Mouse (Mus musculus) retina, adult 2 months (tissue): ENCODE results near the gene Eif3k.

Source experiments
- DNase-seq: peaks from one replicate; pipeline ENCODE4 v3.0.0-alpha.2; 2012; ENCODE audit warnings: low read depth, low spot score

Gene Eif3k

DNA sequence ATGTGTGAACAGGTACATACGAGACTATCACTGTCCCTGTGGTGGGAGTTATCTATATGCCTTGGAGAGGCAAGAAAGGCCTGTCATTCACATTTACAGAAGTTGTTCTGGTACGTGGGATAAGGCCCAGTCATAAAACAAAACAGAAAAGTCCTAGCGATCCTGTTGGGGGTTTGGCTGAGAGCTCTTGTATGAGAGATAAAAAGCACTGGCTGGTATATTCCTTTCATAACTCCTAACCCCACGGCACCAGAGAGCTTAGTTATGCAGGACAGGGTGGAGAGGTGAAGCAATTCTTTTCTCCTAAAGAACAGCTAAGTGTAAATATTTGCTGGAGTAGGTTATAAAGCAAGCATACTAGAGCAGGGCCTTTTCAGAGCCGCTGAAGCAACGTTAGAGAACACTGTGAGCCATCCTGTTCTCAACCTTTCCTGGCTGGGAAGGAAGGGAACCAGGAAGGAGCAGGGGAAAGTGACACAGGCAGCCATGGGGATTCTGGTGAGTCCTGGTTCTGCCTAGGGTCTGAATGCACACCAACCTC, 22.1 kb downstream of the Eif3k start:
- no peak for DNase-seq

DNA sequence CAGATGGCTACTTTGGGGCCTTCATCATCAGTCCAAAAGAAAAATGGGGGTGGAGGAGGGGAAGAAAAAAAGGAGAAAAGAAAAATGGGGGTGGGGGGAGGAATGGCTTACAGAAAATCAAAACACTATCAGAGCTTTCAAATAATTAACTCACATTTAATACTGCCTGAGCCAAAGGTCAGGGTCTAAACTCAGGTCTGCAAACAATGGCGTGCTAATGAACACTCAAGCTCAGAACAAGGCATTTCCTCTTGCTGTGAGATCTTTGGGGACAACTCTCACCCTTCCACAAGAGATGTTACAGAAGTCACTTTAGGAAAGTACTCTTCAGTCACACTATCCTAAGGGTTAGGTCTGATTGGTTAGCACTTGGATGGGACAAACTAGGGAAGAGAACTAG, 22.9 kb downstream of the Eif3k start:
- no peak for DNase-seq

DNA sequence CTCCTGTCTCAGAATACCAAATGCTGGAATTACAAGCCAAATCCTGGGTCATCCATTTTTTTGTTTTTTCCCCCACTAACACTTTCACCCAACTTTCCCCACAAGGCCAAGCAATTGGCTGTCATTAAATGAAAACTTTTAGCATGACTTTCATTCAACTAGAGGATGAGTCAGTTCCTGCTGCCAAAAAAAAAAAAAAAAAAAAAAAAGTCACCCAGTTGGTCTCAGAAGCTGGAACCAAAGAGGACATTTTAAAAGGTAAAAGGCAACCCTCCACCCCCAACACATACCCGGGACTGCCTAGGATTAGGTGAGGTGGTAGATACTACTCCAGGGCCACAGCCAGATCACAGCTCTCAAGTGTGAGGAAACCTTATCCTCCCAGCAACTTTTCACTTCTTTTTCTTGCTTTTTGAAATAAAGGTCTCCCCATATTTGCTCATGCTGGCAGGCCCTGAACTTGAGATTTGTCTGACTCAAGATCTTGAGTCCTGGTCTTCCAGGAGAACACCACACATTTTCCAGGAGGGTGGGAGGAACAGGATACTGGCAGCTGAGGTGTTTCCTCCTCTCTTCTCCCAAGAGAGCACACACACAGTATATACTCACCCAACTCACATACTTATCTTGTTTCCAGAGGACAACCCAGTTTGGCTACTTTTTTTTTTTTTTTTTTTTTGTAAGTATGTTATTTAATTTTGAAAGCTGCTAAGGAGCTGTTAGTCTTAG, 23.5 kb downstream of the Eif3k start:
- DNase-seq: no peak

DNA sequence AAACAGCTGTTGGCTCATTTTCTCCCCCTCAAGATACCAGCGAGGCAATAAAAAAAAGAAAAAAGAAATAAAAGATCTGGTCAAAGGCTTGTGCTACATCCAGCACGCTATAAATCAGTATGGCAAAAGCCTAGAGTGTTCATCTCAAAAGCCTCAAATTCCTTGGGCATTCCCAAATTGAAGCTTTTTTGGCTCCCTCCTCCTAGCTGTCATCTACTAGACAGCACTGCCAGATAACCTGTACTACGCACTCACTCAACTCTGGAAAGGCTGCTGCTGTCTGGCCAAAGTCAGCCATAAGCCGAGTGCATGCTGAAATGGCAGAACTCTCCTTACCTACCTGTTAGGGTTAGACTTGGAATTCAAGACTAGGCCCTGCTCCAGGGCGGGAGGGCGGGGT, 24.4 kb downstream of the Eif3k start:
- DNase-seq: no peak

DNA sequence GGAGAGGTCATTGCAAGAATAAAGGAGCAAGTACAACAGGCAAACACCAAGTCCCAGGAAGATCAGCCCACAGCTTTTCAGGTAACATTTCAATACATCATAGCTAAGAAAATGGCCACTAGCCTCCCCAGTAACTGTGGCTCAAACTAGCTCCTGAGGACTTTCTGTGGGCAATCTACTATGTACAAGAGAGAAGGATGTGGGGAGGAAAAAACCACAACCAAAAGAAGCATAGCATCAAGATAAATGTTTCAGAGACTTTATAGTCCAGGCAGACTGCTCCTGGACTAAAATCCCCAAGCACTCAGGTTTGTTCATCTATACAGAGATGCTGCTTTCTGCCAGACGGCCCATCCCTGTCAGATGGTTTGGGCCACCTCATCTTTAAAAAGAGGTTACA, 25.4 kb downstream of the Eif3k start:
- DNase-seq: no peak

DNA sequence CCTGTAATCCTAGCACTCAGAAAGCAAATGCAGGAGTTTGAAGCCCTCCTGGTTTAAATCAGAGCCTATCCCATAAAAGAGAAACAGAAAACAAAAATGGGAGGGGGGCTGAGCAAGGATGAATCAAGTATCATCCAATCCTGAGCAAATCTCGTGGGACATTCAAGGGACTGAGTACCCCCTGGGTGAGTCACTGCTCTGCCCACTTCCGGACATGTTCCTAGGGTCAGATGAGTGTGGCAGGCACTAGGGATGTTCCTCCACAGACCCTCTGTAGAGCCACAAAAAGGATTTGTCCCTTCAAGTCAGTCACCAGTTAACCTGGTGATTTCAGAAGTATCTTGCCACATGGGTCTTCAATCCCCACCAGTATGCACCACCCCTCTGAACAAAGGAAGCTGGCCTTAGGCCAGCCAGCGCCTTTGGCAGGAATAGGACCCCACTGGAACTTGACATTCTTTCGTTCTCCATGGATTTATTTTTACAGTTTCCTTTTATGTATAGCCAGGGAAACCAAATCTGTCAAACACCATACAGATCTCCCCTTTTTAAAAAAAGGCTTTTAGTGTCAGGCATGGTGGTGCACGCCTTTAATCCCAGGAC, 26.3 kb downstream of the Eif3k start:
- DNase-seq: no peak

DNA sequence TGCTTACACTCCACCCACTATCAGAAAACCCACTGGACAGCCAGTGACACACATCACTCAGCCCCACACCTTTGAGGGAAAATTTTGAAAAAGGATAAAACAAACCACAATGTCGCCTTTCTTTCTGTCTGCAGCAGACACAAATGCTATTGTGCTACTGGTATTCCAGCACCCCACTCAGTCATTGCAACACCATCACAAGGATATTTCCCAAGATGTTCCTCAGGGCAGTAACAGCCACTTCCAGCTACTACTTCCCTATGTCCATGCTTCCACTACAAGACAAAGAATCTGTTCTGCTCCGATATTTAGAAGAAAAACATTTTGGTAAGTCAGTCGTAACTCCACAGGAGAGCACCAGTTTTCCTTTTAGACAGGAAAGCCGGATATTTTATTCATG, 26.9 kb downstream of the Eif3k start:
- DNase-seq: no peak

DNA sequence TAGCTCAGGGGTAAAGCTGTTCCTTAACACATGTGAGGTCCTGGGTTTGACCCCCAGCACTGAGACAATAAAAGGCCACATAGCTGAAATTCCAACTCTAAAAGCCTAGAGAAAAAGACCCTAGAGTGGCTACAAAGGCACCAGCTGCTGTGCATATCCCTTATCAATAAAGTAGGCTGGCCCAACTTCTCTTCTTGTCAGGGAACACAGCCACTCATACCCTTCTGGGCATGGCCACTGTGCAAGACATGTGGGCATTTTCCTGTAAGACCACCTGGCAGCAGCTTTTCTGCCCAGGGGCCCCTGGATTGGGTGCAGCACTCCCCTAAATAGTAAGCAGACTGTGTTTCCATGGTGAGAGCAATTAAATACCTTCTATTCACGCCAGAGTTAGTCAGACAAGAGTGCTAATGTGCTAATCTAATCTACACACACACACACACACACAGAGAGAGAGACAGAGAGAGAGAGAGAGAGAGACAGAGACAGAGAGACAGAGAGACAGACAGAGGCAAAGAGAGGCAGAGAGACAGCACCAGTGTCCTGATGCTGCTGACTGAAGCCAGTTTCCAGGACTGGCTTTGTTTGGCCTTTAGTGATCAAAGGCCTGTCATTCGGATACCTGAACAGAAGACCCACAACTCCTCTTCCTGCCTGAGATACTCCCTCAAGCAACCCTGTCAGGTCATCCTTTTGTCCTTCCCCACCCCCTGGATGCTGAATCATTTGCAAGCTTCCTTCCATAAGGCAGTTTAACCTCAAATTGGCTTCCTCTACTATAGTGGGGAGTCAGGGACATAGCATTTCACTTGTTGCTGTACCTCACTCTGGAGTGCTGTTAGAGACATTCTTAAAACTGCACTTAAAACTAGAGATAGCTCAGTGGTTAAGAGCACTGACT, 27.9 kb downstream of the Eif3k start:
- DNase-seq: no peak

DNA sequence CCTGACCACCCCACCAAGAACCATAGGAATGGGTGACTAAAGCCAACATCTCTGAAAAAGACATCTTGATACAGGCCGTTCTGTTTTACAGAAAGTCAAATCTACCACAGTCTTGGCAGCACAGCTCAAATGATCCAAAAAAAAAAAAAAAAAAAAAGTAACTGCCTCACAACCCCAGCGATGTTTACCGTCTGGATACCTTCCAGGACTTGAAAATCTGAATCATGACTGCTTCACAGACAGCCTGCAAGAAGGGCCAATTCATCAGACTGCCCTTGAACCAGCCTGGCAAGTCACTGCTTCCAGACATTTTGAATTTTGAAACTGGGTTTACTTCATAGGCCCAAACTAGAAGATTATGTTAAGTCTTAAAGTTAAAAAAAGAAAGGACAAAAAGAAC, 28.9 kb downstream of the Eif3k start:
- DNase-seq: no peak

DNA sequence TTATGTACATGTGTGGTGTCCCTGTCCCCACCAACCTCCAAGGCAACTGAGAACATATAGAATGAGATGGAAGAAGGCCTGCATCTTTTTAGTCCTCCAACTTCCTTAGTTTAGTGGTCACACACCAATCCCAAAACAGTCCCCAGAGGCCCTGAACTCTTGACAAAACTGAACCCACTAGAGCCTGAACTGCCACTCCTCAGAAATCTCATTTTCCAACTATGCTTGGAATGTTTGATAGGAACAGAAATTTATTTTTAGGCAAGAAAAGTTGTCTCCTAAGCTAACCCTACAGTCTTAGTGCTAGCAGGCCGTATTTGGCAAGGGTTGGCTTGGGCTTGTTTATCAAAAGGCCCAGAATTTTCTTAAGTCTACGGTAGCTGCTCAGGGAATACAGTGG, 29.9 kb downstream of the Eif3k start:
- DNase-seq: no peak

DNA sequence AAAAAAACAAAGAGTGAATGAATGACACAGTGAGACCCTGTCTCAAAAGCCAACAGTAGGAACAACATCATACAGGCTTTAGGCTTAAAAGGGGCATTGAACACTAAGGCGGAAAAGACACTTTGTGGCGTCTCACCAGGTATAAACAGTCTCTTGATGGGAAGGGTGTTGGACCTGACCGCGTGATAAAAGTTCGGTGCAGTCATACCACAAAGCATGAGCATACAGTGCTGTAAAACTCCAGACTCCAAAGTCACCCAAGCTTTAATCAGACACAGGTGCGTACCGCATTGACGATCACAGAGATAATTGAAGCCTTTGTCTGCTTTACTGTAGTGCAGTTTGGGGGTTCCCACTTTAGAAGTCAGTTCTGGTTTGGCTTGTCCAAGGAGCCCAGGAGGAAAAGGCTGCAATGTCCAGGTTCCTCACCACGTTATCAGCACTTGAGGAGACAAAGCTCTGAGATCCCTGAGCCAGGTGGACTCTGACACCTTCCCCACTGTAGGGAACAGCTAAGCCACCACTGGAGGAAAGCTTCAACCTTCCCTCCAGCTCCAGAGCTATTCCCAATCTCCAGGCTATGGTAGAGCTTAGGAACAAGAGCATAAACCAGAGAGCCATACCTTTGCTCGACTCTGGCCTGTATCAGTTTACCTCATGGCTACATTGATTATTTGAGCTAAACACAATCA, 31.2 kb downstream of the Eif3k start:
- DNase-seq: no peak

DNA sequence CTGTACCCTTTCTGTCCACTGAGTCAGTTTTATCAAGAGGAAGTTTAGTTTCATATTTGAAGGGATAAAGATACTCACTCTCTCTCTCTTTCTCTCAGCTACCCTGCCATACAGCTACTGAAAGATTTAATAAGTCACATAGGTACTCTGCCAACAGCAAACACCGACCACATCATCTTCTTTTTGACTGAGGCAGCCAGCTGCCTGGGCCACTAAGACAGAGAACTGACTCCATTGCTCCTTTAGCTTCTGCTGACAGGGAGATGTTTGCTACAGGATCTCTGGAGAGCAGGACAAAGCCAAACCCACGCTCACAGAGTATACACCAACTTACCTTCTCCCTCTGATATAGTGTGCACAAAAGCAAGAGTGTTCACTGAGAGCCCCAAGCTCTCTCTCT, 32.4 kb downstream of the Eif3k start:
- DNase-seq: no peak

DNA sequence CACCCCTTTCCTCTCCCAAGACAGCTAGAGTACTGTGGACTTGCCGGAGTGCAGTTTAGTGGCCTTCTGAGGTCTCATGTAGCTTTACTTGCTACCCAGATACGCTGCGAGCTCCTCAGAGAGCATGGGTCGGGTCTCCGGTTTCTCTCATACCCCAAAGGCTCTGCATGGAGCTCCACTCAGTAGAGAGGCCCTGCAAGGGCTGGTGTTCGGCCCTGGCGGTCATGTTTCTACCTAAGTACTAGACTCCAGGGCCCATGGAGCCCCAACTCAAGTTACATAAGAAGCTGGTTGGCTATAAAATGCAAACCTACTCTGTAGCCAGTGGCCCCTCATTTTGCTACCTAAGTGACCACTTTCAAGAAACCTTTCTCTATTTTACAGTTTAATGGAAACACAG, 32.9 kb downstream of the Eif3k start:
- DNase-seq: no peak

DNA sequence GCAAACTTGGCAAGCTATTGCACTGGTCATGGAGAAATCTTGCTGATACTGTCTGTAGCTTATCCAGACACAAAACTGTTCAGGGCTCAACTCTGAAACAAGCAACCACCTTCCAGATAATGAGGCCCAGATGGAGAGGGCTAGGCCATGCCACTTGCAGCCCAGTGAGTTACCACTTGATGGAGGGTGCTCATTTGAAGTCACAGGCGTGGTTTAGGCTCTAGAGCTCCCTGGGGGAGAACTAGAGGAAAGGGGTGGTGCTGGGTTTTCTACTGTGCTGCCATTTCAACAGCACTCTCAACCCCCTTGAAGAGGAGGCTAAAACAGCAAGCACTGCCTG, 35.4 kb downstream of the Eif3k start:
- no peak for DNase-seq

DNA sequence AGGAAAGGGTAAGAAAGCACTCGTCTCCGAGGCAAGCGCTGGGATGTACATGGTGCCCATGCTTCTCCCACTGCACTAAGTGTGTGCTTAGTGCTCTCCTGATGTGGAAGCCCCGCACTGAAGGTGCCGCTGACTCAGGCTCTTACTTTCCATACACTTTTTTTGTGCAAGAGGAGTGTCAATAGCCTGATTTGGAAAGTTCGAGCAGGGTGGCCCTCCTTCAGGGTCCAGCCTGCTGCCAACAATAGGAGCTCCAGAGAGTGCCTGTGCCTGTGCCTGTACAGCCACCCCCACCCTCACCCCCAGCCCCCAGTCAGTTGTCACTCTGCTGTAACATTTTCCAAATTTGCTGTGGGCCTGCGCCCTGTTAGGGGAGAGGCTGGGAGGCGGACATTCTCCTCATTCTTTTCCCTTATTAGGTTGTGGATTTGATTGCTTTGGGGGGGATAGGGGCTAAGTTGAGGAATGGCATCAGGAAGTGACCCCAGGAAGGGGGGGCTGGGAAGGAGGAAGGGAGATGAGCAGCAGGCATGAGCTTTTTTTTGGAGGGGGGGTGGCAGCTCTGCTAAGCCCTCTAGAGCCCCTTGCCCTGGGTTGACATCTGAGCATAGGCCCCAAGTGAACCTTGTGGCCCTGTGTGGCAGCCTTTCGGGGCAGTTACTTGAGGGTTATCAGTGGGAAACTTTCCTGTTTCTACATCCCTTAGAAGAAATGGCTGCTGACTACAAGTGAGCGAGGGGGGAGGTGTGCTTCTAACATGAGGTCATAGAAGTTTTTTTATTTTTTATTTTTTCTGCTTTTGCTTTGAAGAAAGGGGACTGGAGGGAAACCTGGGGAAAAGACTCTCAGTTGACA, 36.0 kb downstream of the Eif3k start:
- no peak for DNase-seq

DNA sequence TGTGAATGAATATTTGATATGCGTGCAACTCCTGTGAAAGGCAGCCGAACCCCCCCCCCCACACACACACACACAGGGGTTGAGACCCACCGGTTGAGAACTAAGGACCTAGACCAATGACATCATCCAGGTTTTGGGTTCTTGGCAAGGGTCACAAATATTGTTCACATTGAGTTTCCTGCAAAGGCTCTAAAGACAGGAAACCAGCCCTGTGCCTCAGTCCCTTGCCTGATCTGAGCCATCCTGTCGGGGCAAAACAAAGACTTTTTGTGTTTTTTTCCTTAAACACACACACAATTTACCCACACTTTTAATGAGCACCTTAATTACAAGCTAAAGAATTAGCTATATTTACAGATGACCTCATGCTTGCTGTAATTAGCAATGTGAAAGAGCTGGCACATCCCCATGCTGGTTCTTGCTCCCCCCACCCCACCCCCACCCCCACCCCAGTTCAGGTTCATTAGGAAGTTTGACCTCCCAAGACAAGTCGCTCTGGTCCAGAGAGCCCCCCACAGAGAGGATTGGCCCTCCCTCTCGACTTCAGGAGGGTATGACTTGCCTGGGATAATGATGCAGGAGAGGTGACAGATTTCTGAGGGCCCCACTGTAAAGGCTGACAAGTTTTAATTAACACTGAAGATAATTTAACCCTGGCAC, 36.8 kb downstream of the Eif3k start:
- DNase-seq: no peak

DNA sequence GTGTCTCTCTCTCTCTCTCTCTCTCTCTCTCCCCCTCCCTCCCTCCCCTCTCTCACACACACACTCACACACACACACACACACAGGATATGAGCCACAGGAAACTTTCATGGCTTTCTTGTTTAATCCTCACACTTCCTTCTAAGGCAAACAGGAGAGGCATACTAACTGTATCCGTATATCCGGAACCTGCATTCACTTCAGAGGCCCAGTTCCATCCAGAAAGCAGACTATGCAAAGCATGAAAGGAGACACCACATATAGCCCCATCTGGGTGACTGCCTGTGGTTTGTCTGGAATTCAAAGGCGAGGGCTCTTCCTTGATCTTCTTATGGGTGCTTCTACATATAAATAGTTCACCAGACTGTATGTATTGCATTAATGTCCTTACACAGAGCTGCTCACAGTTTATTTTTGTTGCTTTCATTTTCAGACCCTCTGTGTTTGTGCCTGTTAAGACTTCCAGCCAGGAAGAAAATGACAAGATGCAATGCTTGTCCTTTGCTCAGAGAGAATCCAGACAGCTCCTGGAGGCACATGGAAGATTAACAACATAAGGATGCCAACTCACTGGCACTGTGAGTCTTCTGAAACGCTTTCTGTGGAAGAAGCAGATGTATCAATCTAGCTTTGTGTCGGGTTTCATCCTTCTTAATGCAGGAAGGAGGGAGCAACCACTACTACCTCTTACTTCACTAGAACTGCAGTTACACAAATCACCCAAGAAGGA, 38.0 kb downstream of the Eif3k start:
- DNase-seq: no peak

DNA sequence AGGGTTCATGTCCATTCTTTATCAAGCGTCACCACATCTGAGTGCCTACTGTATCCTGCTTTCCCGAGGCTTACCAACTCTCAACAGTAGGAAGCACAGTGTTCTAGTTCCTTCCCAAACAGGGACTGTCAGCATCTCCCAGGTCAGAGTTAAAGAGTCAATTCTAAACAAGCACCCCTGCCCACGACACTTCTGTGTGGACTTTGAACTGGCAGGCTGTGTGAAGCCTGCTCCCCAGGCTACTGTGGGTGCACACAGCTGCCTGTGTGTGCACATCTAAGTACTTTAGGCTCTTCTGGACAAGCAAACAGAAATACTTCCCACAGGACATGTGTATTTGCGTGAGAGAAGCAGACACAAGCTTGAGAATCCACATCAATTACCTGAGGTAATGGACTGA, 40.1 kb downstream of the Eif3k start:
- DNase-seq: no peak

DNA sequence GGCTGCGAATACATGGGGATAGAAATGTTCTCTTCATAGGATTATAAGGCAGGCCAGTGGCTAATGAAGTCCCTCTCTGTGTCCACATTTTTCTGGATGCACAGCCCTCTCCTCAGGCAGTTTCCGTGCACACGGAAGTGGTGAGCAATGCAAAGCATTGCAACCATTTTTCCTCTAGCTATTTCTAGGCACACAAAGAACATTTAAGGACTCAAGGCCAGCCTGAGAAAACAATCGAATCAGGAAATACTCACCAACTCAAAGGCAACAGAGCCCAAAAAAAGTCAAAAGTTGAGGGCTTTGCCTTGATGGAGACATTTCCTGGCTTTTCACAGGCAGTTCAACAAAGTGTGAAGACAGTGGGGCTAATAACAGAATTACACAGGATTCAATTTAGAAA, 40.5 kb downstream of the Eif3k start:
- no peak for DNase-seq
